Mouse (Mus musculus) lung, postnatal 0 days (tissue): ENCODE data around the gene Ahdc1. TPM values are rescaled to one million over a fixed set of nuclear protein-coding genes. Genes with fewer than 3 reads are reported as not detected.
A peak's percentile ranks its signal among the peaks of the same experiment; 100 is the strongest.

ENCODE experiments used
- ATAC-seq: fragments of 200-750 bp; cut with Nextera tagmentation; 2 replicates; pipeline ENCODE4 v1.8.0; 2017; ENCODE audit warnings: moderate library complexity
- DNase-seq: peaks from one replicate; pipeline ENCODE4 v3.0.0-alpha.2; 2016; ENCODE audit warnings: low spot score
- H3K27ac ChIP-seq: fragments of 300-500 bp; sonication (generic); 2 replicates; pipeline ENCODE4 v1.5.1; 2014; ENCODE audit warnings: antibody characterized with exemption, mild to moderate bottlenecking, low read length, mixed read lengths
- H3K27me3 ChIP-seq: fragments of 300-500 bp; sonication (generic); replicated peaks from 2 replicates; pipeline ENCODE4 v1.6.1; 2014; ENCODE audit warnings: low read length, mixed read lengths; ENCODE audit not compliant: insufficient read depth
- H3K36me3 ChIP-seq: fragments of 300-500 bp; sonication (generic); 2 replicates; pipeline ENCODE4 v1.6.1; 2014; ENCODE audit warnings: low read length, mixed read lengths; ENCODE audit not compliant: insufficient read depth
- H3K4me1 ChIP-seq: fragments of 300-500 bp; sonication (generic); 2 replicates; pipeline ENCODE4 v1.6.1; 2014; ENCODE audit warnings: antibody characterized with exemption, low read depth, low read length, mixed read lengths; ENCODE audit not compliant: insufficient read depth
- H3K4me2 ChIP-seq: fragments of 300-500 bp; sonication (generic); replicated peaks from 2 replicates; pipeline ENCODE4 v1.6.1; 2014; ENCODE audit warnings: low read depth, mild to moderate bottlenecking, low read length, moderate library complexity, mixed read lengths
- H3K4me3 ChIP-seq: fragments of 300-500 bp; sonication (generic); 2 replicates; pipeline ENCODE4 v1.5.1; 2014; ENCODE audit warnings: low read depth, low read length
- H3K9ac ChIP-seq: fragments of 300-500 bp; sonication (generic); replicated peaks from 2 replicates; pipeline ENCODE4 v1.6.1; 2014; ENCODE audit warnings: low read depth, mild to moderate bottlenecking
- H3K9me3 ChIP-seq: fragments of 300-500 bp; sonication (generic); 2 replicates; pipeline ENCODE4 v1.6.1; 2016; ENCODE audit warnings: low read length, mixed read lengths
- CTCF ChIP-seq: IDR thresholded peaks from 2 replicates; pipeline ENCODE4 v1.5.1; 2016; ENCODE audit warnings: antibody characterized with exemption, mild to moderate bottlenecking
- EP300 ChIP-seq: IDR thresholded peaks from 2 replicates; pipeline ENCODE4 v1.6.1; 2016; ENCODE audit warnings: antibody characterized with exemption, mild to moderate bottlenecking, control low read depth
- WGBS: fragments of 180-500 bp; shearing (Covaris S2); extraction: QIAGEN DNeasy Blood & Tissue Kit; methylation state at CpG from one replicate; pipeline ENCODE4 v1.1.7; 2014; 5-methylcytosine and 5-hydroxymethylcytosine counted together
- polyA plus RNA-seq: library from polyadenylated mRNA; unstranded; fragments of >200 nt; fragmentation: Nextera tagmentation; extraction: Ambion mirVana; gene quantifications from 2 replicates; pipeline ENCODE4 v1.2.1, GENCODE M21; 2015

Gene Ahdc1
- polyA plus RNA-seq, 1 experiment from 2014 or later: 3.9 TPM

DNA sequence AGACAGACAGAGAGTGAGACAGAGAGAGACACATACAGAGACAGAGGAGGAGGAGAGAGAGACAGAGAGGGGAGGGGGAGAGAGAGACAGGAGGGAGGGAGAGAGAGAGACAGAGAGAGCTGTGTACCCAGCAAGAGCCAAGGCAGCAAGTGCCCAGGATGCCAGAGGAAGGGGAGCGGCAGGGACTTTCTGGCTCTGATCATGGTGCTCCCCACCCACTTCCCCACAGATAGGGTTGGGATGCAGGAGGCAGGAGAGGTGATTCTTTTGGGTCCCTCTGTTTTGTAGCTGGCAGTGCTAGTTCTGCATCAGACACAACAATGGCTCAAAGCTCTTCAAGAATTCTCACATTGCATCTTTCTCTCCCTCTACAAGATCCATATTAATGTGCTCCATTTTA lies 110.4 kb downstream of the Ahdc1 start:
- no peak for ATAC-seq
- H3K27ac ChIP-seq: no peak overlapping the region
- H3K36me3 ChIP-seq: no peaks in the 10 kb centered on the region
- no peaks in the 10 kb centered on the region for H3K9me3 ChIP-seq
- TF ChIP-seq CTCF (no peak), EP300 (no peak)
- no peaks in the 10 kb centered on the region for H3K27me3 ChIP-seq
- WGBS: 58% methylated on average over 1 of the region's 1 CpGs
- no peak overlapping the region for H3K4me2 ChIP-seq
- no peak overlapping the region for H3K4me3 ChIP-seq
- DNase-seq: no peak
- no peak overlapping the region for H3K9ac ChIP-seq
- peaks cover 9% of the 10 kb centered on the region; the same call in 1 of the 2 replicates for H3K4me1 ChIP-seq

DNA sequence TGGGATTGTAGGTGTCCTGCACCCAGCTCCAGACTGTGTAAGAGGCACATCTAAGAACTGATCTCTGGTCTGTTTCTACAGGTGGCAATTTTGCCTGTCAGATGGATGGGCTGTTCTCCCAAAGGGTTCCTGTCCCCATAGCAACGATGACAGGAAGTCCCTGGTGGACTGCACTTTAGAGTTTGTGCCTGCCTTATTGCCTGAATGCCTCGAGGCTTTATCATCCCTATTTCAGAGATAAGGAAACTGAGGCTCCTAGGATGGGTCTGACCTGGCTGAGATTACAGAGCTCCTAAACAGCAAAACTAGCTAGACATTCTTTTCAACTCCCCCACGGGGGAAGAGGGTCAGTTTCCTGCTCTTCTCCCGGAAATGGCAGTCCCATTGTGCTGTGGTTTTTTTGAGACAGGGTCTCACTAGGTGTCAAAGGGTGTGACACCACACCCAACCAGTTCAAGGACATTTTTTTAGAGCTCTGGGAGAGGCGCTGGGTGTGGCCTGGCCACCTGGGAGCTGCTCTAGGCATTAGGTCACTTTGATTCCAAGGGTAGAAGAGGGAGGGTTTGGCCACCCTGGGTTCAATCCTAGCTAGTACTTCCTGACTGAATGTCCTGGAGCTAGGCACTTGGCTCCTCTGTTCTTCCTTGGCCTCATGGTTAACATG lies 111.0 kb downstream of the Ahdc1 start:
- Histone ChIP-seq H3K27ac (peak overlapping the region; percentile 21; the same call in 1 of the 2 replicates), H3K9ac (no peak overlapping the region), H3K4me1 (peaks cover 9% of the 10 kb centered on the region; the same call in 1 of the 2 replicates), H3K4me3 (no peak overlapping the region), H3K9me3 (no peaks in the 10 kb centered on the region), H3K4me2 (no peak overlapping the region), H3K36me3 (no peaks in the 10 kb centered on the region), H3K27me3 (no peaks in the 10 kb centered on the region)
- WGBS: 16% methylated on average over 5 of the region's 5 CpGs
- peak; percentile 40 for DNase-seq
- peak; percentile 16 for ATAC-seq
- TF ChIP-seq EP300: peak; percentile 47; the same call in 1 of the 2 replicates
- TF ChIP-seq CTCF: no peak

GRCm38 (mm10) chr4:133127079-133127478 lies 116.0 kb downstream of the Ahdc1 start:
- 47% methylated on average over 3 of the region's 3 CpGs for WGBS

More at GRCm38 (mm10) chr4:133127079-133127478, 116.0 kb downstream of the Ahdc1 start:
- no peak overlapping the region for H3K9ac ChIP-seq
- TF ChIP-seq CTCF: no peak
- TF ChIP-seq EP300: no peak
- no peak overlapping the region for H3K27ac ChIP-seq
- no peaks in the 10 kb centered on the region for H3K27me3 ChIP-seq
- H3K36me3 ChIP-seq: no peaks in the 10 kb centered on the region
- no peaks in the 10 kb centered on the region for H3K9me3 ChIP-seq
- H3K4me2 ChIP-seq: no peak overlapping the region
- H3K4me3 ChIP-seq: no peak overlapping the region
- H3K4me1 ChIP-seq: peaks cover 4% of the 10 kb centered on the region; the same call in 1 of the 2 replicates
- no peak for DNase-seq
- ATAC-seq: no peak

Other genes starting within 250 kb of the Ahdc1 start
- 23.9 and 24.0 TPM in 2 replicates for gene Rpa2, start 242.9 kb upstream of the Ahdc1 start, polyA plus RNA-seq
- gene Themis2, start 214.9 kb upstream of the Ahdc1 start, polyA plus RNA-seq: 1.2 and 1.8 TPM in 2 replicates
- gene Ppp1r8, start 168.1 kb upstream of the Ahdc1 start, polyA plus RNA-seq: 18.3 and 21.0 TPM in 2 replicates
- 80.8 and 85.9 TPM in 2 replicates for gene Stx12, start 126.8 kb upstream of the Ahdc1 start, polyA plus RNA-seq
- 53.9 and 57.6 TPM in 2 replicates for gene Fam76a, start 88.7 kb upstream of the Ahdc1 start, polyA plus RNA-seq
- 4.0 and 4.7 TPM in 2 replicates for gene Fgr, start 37.2 kb upstream of the Ahdc1 start, polyA plus RNA-seq
- 149 and 153 TPM in 2 replicates for gene Wasf2, start 119.2 kb downstream of the Ahdc1 start, polyA plus RNA-seq
- gene Cd164l2, start 200.9 kb downstream of the Ahdc1 start, polyA plus RNA-seq: 8.7 and 10.3 TPM in 2 replicates
- not detected in 2 replicates for gene Gpr3, start 201.3 kb downstream of the Ahdc1 start, polyA plus RNA-seq
- gene Map3k6, start 229.6 kb downstream of the Ahdc1 start, polyA plus RNA-seq: 7.8 and 18.7 TPM in 2 replicates